Mouse (Mus musculus): ENCODE measurements around the gene Spin2g. TPM values are rescaled to one million over a fixed set of nuclear protein-coding genes. Genes with fewer than 3 reads are reported as not detected.
"Not testable (repeated sequence)": the region's sequence is repeated elsewhere in the genome, so short reads cannot be mapped to it uniquely, and the experiment has no call there.

Gene Spin2g
- not detected in 2 replicates for polyA plus RNA-seq (2014; fragmentation: Nextera tagmentation; extraction: Ambion mirVana)

DNA sequence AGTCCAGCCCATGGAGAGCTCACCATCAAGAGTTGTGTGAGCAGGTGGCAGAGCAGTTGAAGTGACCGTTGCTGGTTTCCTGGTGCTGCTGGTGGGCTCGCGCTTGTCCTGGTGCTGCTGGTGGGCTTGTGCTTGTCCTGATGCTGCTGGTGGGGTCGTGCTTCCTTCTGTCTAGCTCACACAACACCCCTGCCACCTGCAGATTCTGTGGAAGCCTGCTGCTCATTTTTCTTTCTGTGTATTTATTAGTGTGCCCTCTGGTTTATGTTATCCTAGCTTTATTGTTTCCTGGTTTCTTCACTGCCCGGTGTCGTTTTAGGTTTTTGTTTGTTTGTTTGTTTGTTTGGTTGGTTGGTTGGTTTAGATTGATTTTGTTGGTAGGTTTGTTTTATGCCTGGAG, at the start of gene Spin2g:
Gene Spin2g (minus strand): TSS at position 101 of the 400 bp plus-strand sequence.
- H3K4me2 ChIP-seq (ENCODE audit: low read length); H3K4me1 ChIP-seq (replicated peaks; ENCODE audit: control insufficient read depth, insufficient read depth, low read length); H3K4me3 ChIP-seq (ENCODE audit: low read depth, low read length); DNase-seq (ENCODE audit: low spot score); H3K9me3 ChIP-seq (ENCODE audit: control insufficient read depth, low read length); H3K27ac ChIP-seq (ENCODE audit: low read depth); H3K27me3 ChIP-seq (replicated peaks; ENCODE audit: control insufficient read depth, insufficient read depth, low read length); H3K9ac ChIP-seq (ENCODE audit: low read length); ATAC-seq (replicated peaks; ENCODE audit: low FRiP score, low TSS enrichment, low read depth); H3K36me3 ChIP-seq (ENCODE audit: control insufficient read depth, insufficient read depth, low read length): not testable (repeated sequence)
- WGBS = 76% methylated on average over 6 of the region's 6 CpGs

Other genes with a start within 250 kb of the Spin2g start
- not detected in 2 replicates for gene Btbd35f9, start 77.2 kb downstream of the Spin2g start, polyA plus RNA-seq (2014; fragmentation: Nextera tagmentation; extraction: Ambion mirVana)
- gene Btbd35f8, start 211.8 kb upstream of the Spin2g start, polyA plus RNA-seq (2014; fragmentation: Nextera tagmentation; extraction: Ambion mirVana) = not detected in 2 replicates

Data from intestine, embryonic 14.5 days (tissue).